Comparison of ENCODE assay signal across 17 mouse cellular contexts in genomic region chr7:119420730-119421129, GRCm38 (mm10). TPM values are rescaled to one million over a fixed set of nuclear protein-coding genes. Genes with fewer than 3 reads are reported as not detected.
DNase-seq lines count a peak whose midpoint lies in the region; ATAC-seq and TF ChIP-seq lines count a peak whose summit lies in the region.
"Had no signal": no experiment of that assay in that cellular context is flagged by ENCODE, and none has a peak within 500 bp of the region (broad histone marks: within the 10 kb centered on the region; RNA-seq: fewer than 3 reads in every experiment).

No protein-coding gene starts in this region.

- H3K4me3 ChIP-seq in hindbrain, embryonic 11.5 days (ENCODE audit: low read depth, low read length): no peak overlapping the region
- H3K4me3 ChIP-seq in midbrain, embryonic 14.5 days (replicated peaks; ENCODE audit: low read depth, low read length): no peak overlapping the region
- H3K4me3 ChIP-seq: erythroblast, embryonic 14.5 days; lung, embryonic 15.5 days had no signal

- WGBS in hindbrain, embryonic 11.5 days: 4% methylated on average over 2 of the region's 2 CpGs
- 3% methylated on average over 2 of the region's 2 CpGs for WGBS in midbrain, embryonic 14.5 days

- H3K4me1 ChIP-seq in hindbrain, embryonic 11.5 days (replicated peaks; ENCODE audit: control insufficient read depth, insufficient read depth, low read length): 0 out of 2 replicates have a peak, but pooled peaks cover 2% of the 10 kb centered on the region
- peaks cover 8% of the 10 kb centered on the region for H3K4me1 ChIP-seq in midbrain, embryonic 14.5 days (ENCODE audit: control insufficient read depth, insufficient read depth, low read length)
- H3K4me1 ChIP-seq: lung, embryonic 15.5 days had no signal

- intact Hi-C loops in heart, postnatal 25 days (cut with DNase I): no loop called here

- H3K27ac ChIP-seq in hindbrain, embryonic 11.5 days (ENCODE audit: low read depth, low read length): peak overlapping the region; percentile 61
- 0 out of 2 replicates have a peak overlapping the region, but pooled peaks have one; percentile 60 for H3K27ac ChIP-seq in midbrain, embryonic 14.5 days (replicated peaks; ENCODE audit: low read depth, low read length)
- H3K27ac ChIP-seq: lung, embryonic 15.5 days had no signal

- H3K4me2 ChIP-seq in hindbrain, embryonic 11.5 days (replicated peaks; ENCODE audit: low read depth, low read length): no peak overlapping the region
- no peak overlapping the region for H3K4me2 ChIP-seq in midbrain, embryonic 14.5 days (ENCODE audit: low read length)
- H3K4me2 ChIP-seq: lung, embryonic 15.5 days had no signal

- H3K36me3 ChIP-seq in hindbrain, embryonic 11.5 days (ENCODE audit: control insufficient read depth, insufficient read depth, low read length): no peaks in the 10 kb centered on the region
- H3K36me3 ChIP-seq in midbrain, embryonic 14.5 days (ENCODE audit: control insufficient read depth, insufficient read depth, low read length): no peaks in the 10 kb centered on the region
- H3K36me3 ChIP-seq: lung, embryonic 15.5 days had no signal

- no peak for TF ChIP-seq POLR2A in brain, embryonic 14.5 days (IDR thresholded peaks at IDR 0.05; ENCODE audit: borderline replicate concordance, extremely low read depth, insufficient read depth, insufficient read length, poor library complexity, severe bottlenecking)

- no peaks in the 10 kb centered on the region for H3K27me3 ChIP-seq in hindbrain, embryonic 11.5 days (ENCODE audit: control insufficient read depth, insufficient read depth, low read length)
- H3K27me3 ChIP-seq in midbrain, embryonic 14.5 days (ENCODE audit: control insufficient read depth, insufficient read depth, low read length): no peaks in the 10 kb centered on the region
- H3K27me3 ChIP-seq: lung, embryonic 15.5 days had no signal

- peak; percentile 17 to 38 for DNase-seq in cerebellum, postnatal 10 days
- no peak for DNase-seq in cerebellum, adult 11 months
- DNase-seq in brain, embryonic 14.5 days (ENCODE audit: low read depth): peak; percentile 82
- peak; percentile 54 for DNase-seq in hindbrain, embryonic 11.5 days (ENCODE audit: low spot score)
- peak; percentile 72 for DNase-seq in midbrain, embryonic 14.5 days
- no peak for DNase-seq in adrenal gland, adult (ENCODE audit: inconsistent age in 2 of 2, low spot score in 1 of 2)
- no peak for DNase-seq in heart, postnatal 25 days (ENCODE audit: low spot score)
- no peak for DNase-seq in spleen, adult 12 weeks (ENCODE audit: low spot score)
- DNase-seq: adrenal gland, postnatal 10 days; cerebellum, adult 9-10 months; heart, postnatal 36 days; kidney, postnatal 25 days had no signal

- no peak overlapping the region for H3K9ac ChIP-seq in hindbrain, embryonic 11.5 days (ENCODE audit: low read depth, low read length)
- no peak overlapping the region for H3K9ac ChIP-seq in midbrain, embryonic 14.5 days (replicated peaks; ENCODE audit: low read length)
- H3K9ac ChIP-seq: lung, embryonic 15.5 days had no signal

- no peak for TF ChIP-seq CTCF in brain, embryonic 14.5 days (IDR thresholded peaks at IDR 0.05; ENCODE audit: borderline replicate concordance, extremely low read depth, insufficient read depth, insufficient read length)

- ATAC-seq in hindbrain, embryonic 11.5 days (ENCODE audit: low FRiP score): peak; percentile 88
- peak; percentile 58; the same call in 1 of the 2 replicates for ATAC-seq in midbrain, embryonic 14.5 days (ENCODE audit: low FRiP score, low TSS enrichment)

- H3K9me3 ChIP-seq in hindbrain, embryonic 11.5 days (ENCODE audit: control insufficient read depth, low read length): no peaks in the 10 kb centered on the region
- H3K9me3 ChIP-seq in midbrain, embryonic 14.5 days (ENCODE audit: control insufficient read depth, low read length): no peaks in the 10 kb centered on the region
- H3K9me3 ChIP-seq: lung, embryonic 15.5 days had no signal

RNA-seq across cellular contexts. Expression of gene Gp2, which starts 38.4 kb away (rescaled TPM):
- not detected in 2 replicates for polyA plus RNA-seq in brain, embryonic 14.5 days (2012; rRNA removed)
- polyA plus RNA-seq in hindbrain, embryonic 11.5 days (2014; fragmentation: Nextera tagmentation; extraction: Ambion mirVana): not detected in 2 replicates
- polyA plus RNA-seq in midbrain, embryonic 14.5 days (2014; fragmentation: Nextera tagmentation; extraction: Ambion mirVana): not detected in 2 replicates
- total RNA-seq in heart, postnatal 25 days (2021): not detected
- total RNA-seq: adrenal gland, postnatal 10 days; heart, postnatal 36 days; MEL had no signal
- polyA plus RNA-seq: erythroblast, embryonic 14.5 days; gonadal fat pad, adult 2 months; limb, embryonic 11.5 days; lung, embryonic 15.5 days had no signal

RNA-seq across cellular contexts. Expression of gene Umod, which starts 58.4 kb away (rescaled TPM):
- polyA plus RNA-seq in brain, embryonic 14.5 days (2012; rRNA removed): not detected in 2 replicates
- polyA plus RNA-seq in hindbrain, embryonic 11.5 days (2014; fragmentation: Nextera tagmentation; extraction: Ambion mirVana): not detected in 2 replicates
- polyA plus RNA-seq in midbrain, embryonic 14.5 days (2014; fragmentation: Nextera tagmentation; extraction: Ambion mirVana): not detected in 2 replicates
- total RNA-seq in heart, postnatal 25 days (2021): not detected
- total RNA-seq: adrenal gland, postnatal 10 days; heart, postnatal 36 days; MEL had no signal
- polyA plus RNA-seq: erythroblast, embryonic 14.5 days; limb, embryonic 11.5 days; lung, embryonic 15.5 days had no signal

Comparison
In these comparisons a context has a peak if more than half of its experiments do, and no peak if none do; other contexts are left out.
1. DNase-seq: peak in cerebellum, postnatal 10 days (2 of 2), brain, embryonic 14.5 days (single experiment), hindbrain, embryonic 11.5 days (single experiment) and midbrain, embryonic 14.5 days (single experiment); none in cerebellum, adult 11 months (single experiment), adrenal gland, adult (0 of 2), heart, postnatal 25 days (single experiment) and spleen, adult 12 weeks (single experiment).